Mouse (Mus musculus): ENCODE data around the gene Hsd17b3. TPM values are rescaled to one million over a fixed set of nuclear protein-coding genes. Genes with fewer than 3 reads are reported as not detected.
"Not testable (repeated sequence)": the region's sequence is repeated elsewhere in the genome, so short reads cannot be mapped to it uniquely, and the experiment has no call there.

Gene Hsd17b3
- polyA plus RNA-seq, 1 experiment from 2014 or later, result not detected

- 82% methylated on average over 3 of the region's 3 CpGs for WGBS
- no peak overlapping the region for H3K4me2 ChIP-seq
- H3K27ac ChIP-seq, result no peak overlapping the region
- peaks cover 11% of the 10 kb centered on the region for H3K4me1 ChIP-seq (replicated peaks)
- H3K4me3 ChIP-seq, result no peak overlapping the region
- no peaks in the 10 kb centered on the region for H3K9me3 ChIP-seq (replicated peaks)
- H3K27me3 ChIP-seq, result no peaks in the 10 kb centered on the region
- ATAC-seq (replicated peaks; ENCODE audit: insufficient number of reproducible peaks, insufficient read depth, low FRiP score, low read depth), result no peak
- H3K36me3 ChIP-seq, result no peaks in the 10 kb centered on the region
- H3K9ac ChIP-seq, result no peak overlapping the region
These were observed 5.7 kb downstream of the Hsd17b3 start for GRCm38 (mm10) chr13:64083331-64083730.

- H3K27ac ChIP-seq, result no peak overlapping the region
- no peak; the same call in 1 of the 2 replicates for ATAC-seq (replicated peaks; ENCODE audit: insufficient number of reproducible peaks, insufficient read depth, low FRiP score, low read depth)
- peak overlapping the region; percentile 13; the same call in 1 of the 2 replicates for H3K4me2 ChIP-seq
These were observed 7.8 kb downstream of the Hsd17b3 start for GRCm38 (mm10) chr13:64081012-64081919.

GRCm38 (mm10) chr13:64077591-64077990 is 11.4 kb downstream of the Hsd17b3 start:
- Histone ChIP-seq H3K4me2 (no peak overlapping the region), H3K4me3 (no peak overlapping the region), H3K36me3 (no peaks in the 10 kb centered on the region), H3K9ac (no peak overlapping the region), H3K4me1 (replicated peaks) (peaks cover 11% of the 10 kb centered on the region), H3K27ac (no peak overlapping the region), H3K27me3 (no peaks in the 10 kb centered on the region), H3K9me3 (replicated peaks) (no peaks in the 10 kb centered on the region)
- 83% methylated on average over 5 of the region's 5 CpGs for WGBS
- ATAC-seq (replicated peaks; ENCODE audit: insufficient number of reproducible peaks, insufficient read depth, low FRiP score, low read depth), result no peak

More at GRCm38 (mm10) chr13:64081012-64081919, 7.8 kb downstream of the Hsd17b3 start:
- Histone ChIP-seq H3K36me3 (no peaks in the 10 kb centered on the region), H3K4me1 (replicated peaks) (peaks cover 11% of the 10 kb centered on the region), H3K4me3 (no peak overlapping the region), H3K9ac (no peak overlapping the region), H3K9me3 (replicated peaks) (no peaks in the 10 kb centered on the region), H3K27me3 (no peaks in the 10 kb centered on the region)
- 42% methylated on average over 16 of the region's 16 CpGs for WGBS

- ATAC-seq (replicated peaks; ENCODE audit: insufficient number of reproducible peaks, insufficient read depth, low FRiP score, low read depth), result no peak
- H3K27ac ChIP-seq, result no peak overlapping the region
These were observed 13.0 kb downstream of the Hsd17b3 start for GRCm38 (mm10) chr13:64076074-64076473.

GRCm38 (mm10) chr13:64066653-64067052 is 22.4 kb downstream of the Hsd17b3 start:
- H3K27ac ChIP-seq, result no peak overlapping the region
- no peaks in the 10 kb centered on the region for H3K36me3 ChIP-seq
- H3K9ac ChIP-seq, result no peak overlapping the region
- ATAC-seq (replicated peaks; ENCODE audit: insufficient number of reproducible peaks, insufficient read depth, low FRiP score, low read depth), result no peak
- H3K27me3 ChIP-seq, result no peaks in the 10 kb centered on the region
- WGBS, result 29% methylated on average over 3 of the region's 3 CpGs
- H3K4me3 ChIP-seq, result no peak overlapping the region
- no peaks in the 10 kb centered on the region for H3K9me3 ChIP-seq (replicated peaks)
- H3K4me1 ChIP-seq (replicated peaks), result no peaks in the 10 kb centered on the region; the same call in 1 of the 2 replicates
- H3K4me2 ChIP-seq, result no peak overlapping the region

More at GRCm38 (mm10) chr13:64076074-64076473, 13.0 kb downstream of the Hsd17b3 start:
- Histone ChIP-seq H3K27me3 (no peaks in the 10 kb centered on the region), H3K9me3 (replicated peaks) (no peaks in the 10 kb centered on the region), H3K4me1 (replicated peaks) (peaks cover 1% of the 10 kb centered on the region), H3K4me3 (no peak overlapping the region), H3K9ac (no peak overlapping the region), H3K4me2 (no peak overlapping the region), H3K36me3 (no peaks in the 10 kb centered on the region)
- WGBS, result 83% methylated on average over 4 of the region's 4 CpGs

GRCm38 (mm10) chr13:64064276-64064675 is 24.8 kb downstream of the Hsd17b3 start:
- H3K9me3 ChIP-seq (replicated peaks), result no peaks in the 10 kb centered on the region
- no peak overlapping the region for H3K27ac ChIP-seq
- no peak for ATAC-seq (replicated peaks; ENCODE audit: insufficient number of reproducible peaks, insufficient read depth, low FRiP score, low read depth)
- no peak overlapping the region for H3K4me2 ChIP-seq
- H3K27me3 ChIP-seq, result no peaks in the 10 kb centered on the region
- no peak overlapping the region for H3K4me3 ChIP-seq
- no peak overlapping the region for H3K9ac ChIP-seq
- H3K36me3 ChIP-seq, result no peaks in the 10 kb centered on the region
- no peaks in the 10 kb centered on the region; the same call in 1 of the 2 replicates for H3K4me1 ChIP-seq (replicated peaks)

- 82% methylated on average over 5 of the region's 5 CpGs for WGBS
- no peak overlapping the region for H3K9ac ChIP-seq
- H3K9me3 ChIP-seq (replicated peaks), result no peaks in the 10 kb centered on the region
- no peak overlapping the region for H3K4me3 ChIP-seq
- no peaks in the 10 kb centered on the region for H3K36me3 ChIP-seq
- H3K4me1 ChIP-seq (replicated peaks), result no peaks in the 10 kb centered on the region; the same call in 1 of the 2 replicates
- no peaks in the 10 kb centered on the region for H3K27me3 ChIP-seq
- H3K27ac ChIP-seq, result no peak overlapping the region
- ATAC-seq (replicated peaks; ENCODE audit: insufficient number of reproducible peaks, insufficient read depth, low FRiP score, low read depth), result no peak
- no peak overlapping the region for H3K4me2 ChIP-seq
These were observed 28.0 kb downstream of the Hsd17b3 start for GRCm38 (mm10) chr13:64060935-64061506.

GRCm38 (mm10) chr13:64053959-64054358 is 35.1 kb downstream of the Hsd17b3 start:
- Histone ChIP-seq H3K9me3 (replicated peaks) (no peaks in the 10 kb centered on the region; the same call in 1 of the 2 replicates), H3K4me3 (no peak overlapping the region), H3K27me3 (no peaks in the 10 kb centered on the region), H3K9ac (no peak overlapping the region), H3K27ac (no peak overlapping the region), H3K4me2 (no peak overlapping the region), H3K36me3 (no peaks in the 10 kb centered on the region), H3K4me1 (replicated peaks) (no peaks in the 10 kb centered on the region)
- ATAC-seq (replicated peaks; ENCODE audit: insufficient number of reproducible peaks, insufficient read depth, low FRiP score, low read depth), result no peak
- WGBS, result 63% methylated on average over 1 of the region's 1 CpGs

GRCm38 (mm10) chr13:64052281-64052680 is 36.7 kb downstream of the Hsd17b3 start:
- not testable (repeated sequence) for ATAC-seq (replicated peaks; ENCODE audit: insufficient number of reproducible peaks, insufficient read depth, low FRiP score, low read depth); H3K27ac ChIP-seq; H3K9me3 ChIP-seq (replicated peaks); H3K36me3 ChIP-seq; H3K4me3 ChIP-seq; H3K4me2 ChIP-seq; H3K9ac ChIP-seq; H3K4me1 ChIP-seq (replicated peaks); H3K27me3 ChIP-seq
- WGBS, result 71% methylated on average over 2 of the region's 2 CpGs

GRCm38 (mm10) chr13:64050895-64051294 is 38.1 kb downstream of the Hsd17b3 start:
- Histone ChIP-seq H3K9me3 (replicated peaks) (no peaks in the 10 kb centered on the region; the same call in 1 of the 2 replicates), H3K36me3 (no peaks in the 10 kb centered on the region), H3K27ac (no peak overlapping the region), H3K4me1 (replicated peaks) (no peaks in the 10 kb centered on the region), H3K9ac (no peak overlapping the region), H3K27me3 (no peaks in the 10 kb centered on the region), H3K4me2 (no peak overlapping the region), H3K4me3 (no peak overlapping the region)
- WGBS, result 62% methylated on average over 4 of the region's 4 CpGs
- no peak for ATAC-seq (replicated peaks; ENCODE audit: insufficient number of reproducible peaks, insufficient read depth, low FRiP score, low read depth)

- H3K9ac ChIP-seq, result no peak overlapping the region
- ATAC-seq (replicated peaks; ENCODE audit: insufficient number of reproducible peaks, insufficient read depth, low FRiP score, low read depth), result no peak
- H3K4me3 ChIP-seq, result no peak overlapping the region
- no peak overlapping the region for H3K4me2 ChIP-seq
- H3K36me3 ChIP-seq, result no peaks in the 10 kb centered on the region
- no peaks in the 10 kb centered on the region; the same call in 1 of the 2 replicates for H3K9me3 ChIP-seq (replicated peaks)
- H3K27me3 ChIP-seq, result no peaks in the 10 kb centered on the region
- H3K27ac ChIP-seq, result no peak overlapping the region
- H3K4me1 ChIP-seq (replicated peaks), result no peaks in the 10 kb centered on the region
These were observed 39.5 kb downstream of the Hsd17b3 start for GRCm38 (mm10) chr13:64049535-64049934.
